Mouse (Mus musculus): Measurements from ENCODE around the gene Odf2l. TPM values are rescaled to one million over a fixed set of nuclear protein-coding genes. Genes with fewer than 3 reads are reported as not detected.

Odf2l gene
- polyA plus RNA-seq, 1 experiment from 2014 or later, result 30.0 TPM

DNA sequence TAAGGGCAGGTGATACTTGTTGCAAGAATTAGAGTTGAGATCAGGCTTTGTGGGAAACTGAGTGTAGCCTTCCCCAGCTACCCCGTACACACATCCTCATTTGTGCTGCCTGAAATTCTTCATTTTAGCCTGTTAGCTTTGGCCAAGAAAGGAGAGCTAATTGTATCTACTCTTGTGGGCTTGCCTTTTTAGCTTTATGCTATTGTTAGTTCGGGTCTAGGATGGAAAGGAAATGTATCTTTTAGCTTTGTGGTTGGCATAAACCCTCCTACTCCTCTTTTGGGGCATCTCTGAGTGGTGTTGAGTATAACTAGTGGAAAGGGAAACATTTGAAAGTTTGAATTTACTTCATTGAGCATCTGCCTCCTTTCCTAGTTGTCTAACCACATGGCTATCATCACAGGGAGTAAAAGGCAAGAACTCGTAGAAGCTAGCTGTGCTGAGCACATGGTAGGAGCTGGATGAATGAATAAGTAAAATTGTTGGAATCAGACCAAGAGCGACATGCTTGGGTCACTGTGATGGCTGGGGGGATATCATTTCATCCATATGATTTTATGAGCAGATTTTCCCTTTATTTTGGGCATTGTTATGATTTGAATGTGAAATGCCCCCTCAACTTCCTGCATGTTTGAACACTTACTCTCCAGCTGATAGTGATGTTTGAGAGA lies 53.1 kb downstream of the Odf2l start:
- Histone ChIP-seq H3K4me1 (ENCODE audit: control insufficient read depth, insufficient read depth, low read length) (no peaks in the 10 kb centered on the region), H3K27me3 (ENCODE audit: control insufficient read depth, insufficient read depth, low read length) (no peaks in the 10 kb centered on the region), H3K9me3 (ENCODE audit: control insufficient read depth, low read length) (no peaks in the 10 kb centered on the region), H3K27ac (ENCODE audit: low read depth, low read length) (no peak overlapping the region), H3K4me3 (ENCODE audit: low read depth, low read length) (no peak overlapping the region), H3K36me3 (ENCODE audit: control insufficient read depth, insufficient read depth, low read length) (no peaks in the 10 kb centered on the region), H3K9ac (ENCODE audit: low read length) (no peak overlapping the region), H3K4me2 (no peak overlapping the region)
- DNase-seq (ENCODE audit: low spot score, missing footprints) (no peak), ATAC-seq (ENCODE audit: low FRiP score) (no peak)
- WGBS, result 77% methylated on average over 4 of the region's 4 CpGs

- no peaks in the 10 kb centered on the region for H3K9me3 ChIP-seq (ENCODE audit: control insufficient read depth, low read length)
- ATAC-seq (ENCODE audit: low FRiP score), result no peak
- H3K4me3 ChIP-seq (ENCODE audit: low read depth, low read length), result no peak overlapping the region
- H3K36me3 ChIP-seq (ENCODE audit: control insufficient read depth, insufficient read depth, low read length), result no peaks in the 10 kb centered on the region
- no peak overlapping the region for H3K9ac ChIP-seq (ENCODE audit: low read length)
- DNase-seq (ENCODE audit: low spot score, missing footprints), result no peak
- H3K27ac ChIP-seq (ENCODE audit: low read depth, low read length), result no peak overlapping the region
- no peaks in the 10 kb centered on the region for H3K27me3 ChIP-seq (ENCODE audit: control insufficient read depth, insufficient read depth, low read length)
- no peak overlapping the region for H3K4me2 ChIP-seq
- no peaks in the 10 kb centered on the region for H3K4me1 ChIP-seq (ENCODE audit: control insufficient read depth, insufficient read depth, low read length)
Observed at GRCm38 (mm10) chr3:145184645-145185044, 66.3 kb downstream of the Odf2l start.

DNA sequence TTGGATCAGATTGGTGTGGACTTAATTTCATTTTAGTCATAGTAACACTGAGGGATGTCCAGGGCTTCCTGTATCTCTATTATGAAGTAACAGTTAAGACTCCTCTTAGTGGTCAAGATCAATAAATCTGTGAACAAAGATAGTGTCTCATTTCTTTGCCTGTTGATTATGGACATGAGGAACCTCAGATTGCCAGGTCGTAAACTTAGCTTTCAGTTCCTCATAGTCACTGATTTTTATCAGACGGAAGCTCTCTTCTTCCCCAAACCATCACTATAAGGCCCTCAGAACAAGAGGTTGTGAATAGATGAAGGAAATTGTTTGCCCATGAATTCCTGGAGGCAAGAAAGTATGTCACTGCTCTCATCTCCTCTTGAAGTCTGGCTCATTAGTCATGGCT lies 73.6 kb downstream of the Odf2l start:
- no peaks in the 10 kb centered on the region for H3K36me3 ChIP-seq (ENCODE audit: control insufficient read depth, insufficient read depth, low read length)
- H3K4me3 ChIP-seq (ENCODE audit: low read depth, low read length), result no peak overlapping the region
- WGBS, result 82% methylated on average over 2 of the region's 2 CpGs
- H3K4me2 ChIP-seq, result no peak overlapping the region
- H3K9me3 ChIP-seq (ENCODE audit: control insufficient read depth, low read length), result no peaks in the 10 kb centered on the region
- ATAC-seq (ENCODE audit: low FRiP score), result no peak
- no peak overlapping the region for H3K27ac ChIP-seq (ENCODE audit: low read depth, low read length)
- no peaks in the 10 kb centered on the region for H3K27me3 ChIP-seq (ENCODE audit: control insufficient read depth, insufficient read depth, low read length)
- no peaks in the 10 kb centered on the region for H3K4me1 ChIP-seq (ENCODE audit: control insufficient read depth, insufficient read depth, low read length)
- no peak overlapping the region for H3K9ac ChIP-seq (ENCODE audit: low read length)
- DNase-seq (ENCODE audit: low spot score, missing footprints), result no peak

- H3K4me2 ChIP-seq, result no peak overlapping the region
- H3K9me3 ChIP-seq (ENCODE audit: control insufficient read depth, low read length), result no peaks in the 10 kb centered on the region
- no peak for ATAC-seq (ENCODE audit: low FRiP score)
- H3K9ac ChIP-seq (ENCODE audit: low read length), result no peak overlapping the region
- H3K4me1 ChIP-seq (ENCODE audit: control insufficient read depth, insufficient read depth, low read length), result no peaks in the 10 kb centered on the region
- no peak overlapping the region for H3K4me3 ChIP-seq (ENCODE audit: low read depth, low read length)
- H3K27me3 ChIP-seq (ENCODE audit: control insufficient read depth, insufficient read depth, low read length), result no peaks in the 10 kb centered on the region
- no peak for DNase-seq (ENCODE audit: low spot score, missing footprints)
- H3K36me3 ChIP-seq (ENCODE audit: control insufficient read depth, insufficient read depth, low read length), result no peaks in the 10 kb centered on the region
- H3K27ac ChIP-seq (ENCODE audit: low read depth, low read length), result no peak overlapping the region
- 86% methylated on average over 8 of the region's 8 CpGs for WGBS
Observed at GRCm38 (mm10) chr3:145195240-145195923, 77.0 kb downstream of the Odf2l start.

GRCm38 (mm10) chr3:145198050-145198449 lies 79.7 kb downstream of the Odf2l start:
- Histone ChIP-seq H3K9ac (ENCODE audit: low read length) (no peak overlapping the region), H3K9me3 (ENCODE audit: control insufficient read depth, low read length) (no peaks in the 10 kb centered on the region), H3K27me3 (ENCODE audit: control insufficient read depth, insufficient read depth, low read length) (no peaks in the 10 kb centered on the region), H3K4me2 (no peak overlapping the region), H3K36me3 (ENCODE audit: control insufficient read depth, insufficient read depth, low read length) (no peaks in the 10 kb centered on the region), H3K27ac (ENCODE audit: low read depth, low read length) (no peak overlapping the region), H3K4me1 (ENCODE audit: control insufficient read depth, insufficient read depth, low read length) (no peaks in the 10 kb centered on the region), H3K4me3 (ENCODE audit: low read depth, low read length) (no peak overlapping the region)
- DNase-seq (ENCODE audit: low spot score, missing footprints) (no peak), ATAC-seq (ENCODE audit: low FRiP score) (no peak)
- WGBS, result 82% methylated on average over 2 of the region's 2 CpGs

Other genes starting within 250 kb of the Odf2l start
- not detected in 2 replicates for gene Clca4b, start 186.1 kb upstream of the Odf2l start, polyA plus RNA-seq (2014; fragmentation: Nextera tagmentation; extraction: Ambion mirVana)
- gene Clca4a, start 143.5 kb upstream of the Odf2l start, polyA plus RNA-seq (2014; fragmentation: Nextera tagmentation; extraction: Ambion mirVana), result not detected in 2 replicates
- not detected in 2 replicates for gene Clca1, start 85.8 kb upstream of the Odf2l start, polyA plus RNA-seq (2014; fragmentation: Nextera tagmentation; extraction: Ambion mirVana)
- 0.18 and 0.22 TPM in 2 replicates for gene Clca2, start 19.1 kb upstream of the Odf2l start, polyA plus RNA-seq (2014; fragmentation: Nextera tagmentation; extraction: Ambion mirVana)
- gene Col24a1, start 173.9 kb downstream of the Odf2l start, polyA plus RNA-seq (2014; fragmentation: Nextera tagmentation; extraction: Ambion mirVana), result 0.38 and 0.44 TPM in 2 replicates

All from midbrain, embryonic 11.5 days (tissue).